Mouse (Mus musculus) lung, adult 18-20 months (tissue): ENCODE measurements at regions not wholly inside any gene's neighbourhood (a gene's known extent, or its start where the extent isn't known, plus 50 kb on each side); places are given as distances from the start of the nearest gene placed in this dataset.

Source experiments
- DNase-seq, 2 experiments: peaks; one replicate each; pipeline ENCODE4 v3.0.0; 2022; ENCODE audit warnings: mixed read lengths in 2 of 2

- no peak for DNase-seq
Observed at GRCm38 (mm10) chr10:117579210-117579609, 50.1 kb upstream of the Cpm start.

GRCm38 (mm10) chr10:117578696-117579146 lies 50.6 kb upstream of the Cpm start:
- no peak for DNase-seq

- no peak for DNase-seq
Observed at GRCm38 (mm10) chr10:117577970-117578695, 51.2 kb upstream of the Cpm start.

GRCm38 (mm10) chr10:117576881-117577730 lies 52.2 kb upstream of the Cpm start:
- no peak for DNase-seq

GRCm38 (mm10) chr10:117576154-117576859 lies 53.0 kb upstream of the Cpm start:
- no peak for DNase-seq

GRCm38 (mm10) chr10:117575404-117576153 lies 53.7 kb upstream of the Cpm start:
- DNase-seq, result no peak

GRCm38 (mm10) chr10:117574915-117575314 lies 54.4 kb upstream of the Cpm start:
- no peak for DNase-seq

- DNase-seq, result no peak
Observed at GRCm38 (mm10) chr10:117574056-117574727, 55.1 kb upstream of the Cpm start.

GRCm38 (mm10) chr10:117573596-117573850 lies 55.8 kb upstream of the Cpm start:
- DNase-seq, result no peak

- DNase-seq, result no peak
Observed at GRCm38 (mm10) chr10:117572746-117573595, 56.3 kb upstream of the Cpm start.

- no peak for DNase-seq
Observed at GRCm38 (mm10) chr10:117571891-117572573, 57.3 kb upstream of the Cpm start.

GRCm38 (mm10) chr10:117570971-117571861 lies 58.1 kb upstream of the Cpm start:
- peak; percentile 17 to 33 for DNase-seq

GRCm38 (mm10) chr10:117570091-117570970 lies 59.0 kb upstream of the Cpm start:
- no peak for DNase-seq

- DNase-seq, result no peak
Observed at GRCm38 (mm10) chr10:117569301-117570079, 59.8 kb upstream of the Cpm start.

- DNase-seq, result no peak
Observed at GRCm38 (mm10) chr10:117568472-117569300, 60.6 kb upstream of the Cpm start.

GRCm38 (mm10) chr10:117568138-117568387 lies 61.2 kb upstream of the Cpm start:
- DNase-seq, result no peak
